Mouse (Mus musculus) embryonic fibroblast, embryonic 13.5 days (primary cell): ENCODE data around the gene D130043K22Rik. TPM values are rescaled to one million over a fixed set of nuclear protein-coding genes. Genes with fewer than 3 reads are reported as not detected.
A peak's percentile ranks its signal among the peaks of the same experiment; 100 is the strongest.
"Not testable (repeated sequence)": the region's sequence is repeated elsewhere in the genome, so short reads cannot be mapped to it uniquely, and the experiment has no call there.

Source experiments
- H3K27ac ChIP-seq: 2 replicates; pipeline ENCODE4 v1.5.1; 2012; ENCODE audit warnings: low read length, control low read depth, inconsistent platforms; ENCODE audit not compliant: insufficient read depth
- H3K4me1 ChIP-seq: 2 replicates; pipeline ENCODE4 v1.6.1; 2011; ENCODE audit warnings: low read length; ENCODE audit not compliant: control insufficient read depth, insufficient read depth
- H3K4me3 ChIP-seq: 2 replicates; pipeline ENCODE4 v1.5.1; 2011; ENCODE audit warnings: mild to moderate bottlenecking, control low read depth, low read length; ENCODE audit not compliant: insufficient read depth
- CTCF ChIP-seq: IDR thresholded peaks from 2 replicates; pipeline ENCODE4 v1.5.1; 2011; ENCODE audit warnings: mild to moderate bottlenecking, control low read depth, low read length, moderate library complexity, borderline replicate concordance; ENCODE audit not compliant: insufficient read depth
- POLR2A ChIP-seq: IDR thresholded peaks from 2 replicates; pipeline ENCODE4 v1.6.1; 2011; ENCODE audit warnings: low read depth, mild to moderate bottlenecking, control low read depth, low read length, moderate library complexity
- polyA plus RNA-seq: library from polyadenylated mRNA; stranded (reverse); fragments of >200 nt; gene quantifications from 2 replicates; pipeline ENCODE4 v1.2.4, GENCODE M21; 2011; ENCODE audit warnings: low read depth; ENCODE audit not compliant: missing spikeins, insufficient read length

D130043K22Rik gene
- polyA plus RNA-seq, 1 experiment: 0.51 TPM

DNA sequence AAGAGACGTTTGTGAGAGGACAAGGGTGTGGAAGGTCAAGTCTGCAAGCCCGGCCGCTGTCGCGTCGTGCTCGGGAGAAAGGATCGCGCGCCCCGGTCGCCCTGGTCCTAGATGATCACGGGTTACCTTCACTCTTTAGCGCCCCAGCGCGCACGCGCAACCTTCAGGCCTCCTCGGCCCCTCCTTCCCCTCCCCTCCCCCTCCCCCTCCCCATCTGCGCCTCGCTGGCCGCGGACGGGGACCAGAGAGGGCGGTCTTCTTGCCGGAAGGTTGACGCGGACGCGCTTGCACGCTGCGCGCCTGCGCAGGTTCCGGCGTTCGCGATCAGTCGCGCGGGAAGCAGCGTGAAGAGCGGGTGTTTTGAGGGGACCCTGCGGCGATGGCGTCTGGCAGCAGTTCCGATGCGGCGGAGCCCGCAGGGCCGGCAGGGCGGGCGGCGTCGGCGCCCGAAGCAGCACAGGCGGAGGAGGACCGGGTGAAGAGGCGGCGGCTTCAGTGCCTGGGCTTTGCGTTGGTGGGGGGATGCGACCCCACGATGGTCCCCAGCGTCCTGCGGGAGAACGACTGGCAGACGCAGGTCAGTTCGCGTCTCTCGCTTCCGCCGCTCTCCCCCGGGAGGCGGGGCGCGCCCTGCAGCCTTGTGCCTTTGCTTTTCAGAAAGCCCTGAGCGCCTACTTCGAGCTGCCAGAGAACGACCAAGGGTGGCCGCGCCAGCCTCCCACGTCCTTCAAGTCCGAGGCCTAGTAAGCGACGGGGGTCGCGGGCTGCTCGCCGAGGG lies 13.4 kb upstream of the D130043K22Rik start, which contains the start of the genes Acot13 and Tdp2:
Gene Acot13, minus strand, starts transcription at position 188 of the 778 bp plus-strand sequence.
Gene Tdp2, plus strand, starts transcription at position 327 of the 778 bp plus-strand sequence.
- peak within 1 kb of the TSS; percentile 96 for H3K4me3 ChIP-seq
- TF ChIP-seq POLR2A: peak; percentile 84
- no peak for TF ChIP-seq CTCF
- peaks cover 2% of the 10 kb centered on the region; the same call in 1 of the 2 replicates for H3K4me1 ChIP-seq
- H3K27ac ChIP-seq: peak within 1 kb of the TSS; percentile 30

DNA sequence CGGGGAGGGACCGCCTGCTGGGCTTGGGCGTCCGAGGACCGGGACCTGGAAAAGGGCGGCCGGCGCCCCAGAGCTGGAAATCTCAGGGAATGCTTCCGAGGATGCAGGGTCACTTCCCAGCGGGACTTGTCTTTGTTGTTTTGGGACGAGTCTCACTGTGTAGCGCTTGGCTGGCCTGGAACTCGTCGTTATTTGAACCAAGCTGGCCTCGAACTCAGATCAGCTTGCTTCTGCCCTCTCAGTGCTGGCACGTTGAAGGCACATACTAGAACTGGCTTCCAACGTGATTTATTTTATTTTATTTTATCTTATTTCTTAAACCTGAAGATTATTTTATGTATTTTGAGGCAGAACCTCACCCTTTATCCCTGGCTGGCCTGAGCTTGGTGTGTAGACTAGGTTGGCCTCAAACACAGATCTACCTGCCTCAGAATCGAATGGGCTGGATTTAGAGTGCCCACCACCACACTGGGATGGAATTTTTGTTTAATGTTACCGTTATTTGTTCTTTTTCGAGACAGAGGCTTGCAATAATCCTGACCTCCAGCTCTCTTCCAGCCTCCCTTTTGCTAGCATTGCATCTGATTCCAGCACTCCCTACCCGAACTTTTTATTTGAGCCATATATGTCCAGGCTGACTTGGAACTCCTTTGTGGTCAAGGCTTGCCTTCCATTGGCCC lies 12.7 kb upstream of the D130043K22Rik start:
- H3K27ac ChIP-seq: peak overlapping the region; percentile 30
- TF ChIP-seq CTCF (no peak), POLR2A (no peak)
- peak overlapping the region; percentile 96 for H3K4me3 ChIP-seq
- peaks cover 2% of the 10 kb centered on the region; the same call in 1 of the 2 replicates for H3K4me1 ChIP-seq

DNA sequence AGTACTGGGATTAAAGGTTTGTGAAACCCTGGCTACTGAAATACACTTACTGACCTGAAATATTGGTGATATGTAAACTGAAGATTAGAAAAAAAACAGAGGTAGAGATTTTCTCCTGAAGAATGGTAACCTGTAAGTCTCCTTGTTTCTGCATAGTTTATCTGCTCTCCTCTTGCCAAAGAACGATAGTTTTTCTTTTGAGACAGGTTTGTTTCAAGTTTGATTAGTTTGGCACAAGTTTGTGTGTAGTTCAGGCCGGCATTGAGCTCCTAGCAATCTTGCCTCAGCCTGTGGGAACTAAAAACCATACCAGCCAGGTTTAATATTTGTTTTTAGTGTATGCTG lies 12.2 kb upstream of the D130043K22Rik start:
- Histone ChIP-seq H3K4me3 (peak overlapping the region; percentile 96), H3K27ac (no peak overlapping the region), H3K4me1 (peaks cover 2% of the 10 kb centered on the region; the same call in 1 of the 2 replicates)
- TF ChIP-seq POLR2A (no peak), CTCF (no peak)

DNA sequence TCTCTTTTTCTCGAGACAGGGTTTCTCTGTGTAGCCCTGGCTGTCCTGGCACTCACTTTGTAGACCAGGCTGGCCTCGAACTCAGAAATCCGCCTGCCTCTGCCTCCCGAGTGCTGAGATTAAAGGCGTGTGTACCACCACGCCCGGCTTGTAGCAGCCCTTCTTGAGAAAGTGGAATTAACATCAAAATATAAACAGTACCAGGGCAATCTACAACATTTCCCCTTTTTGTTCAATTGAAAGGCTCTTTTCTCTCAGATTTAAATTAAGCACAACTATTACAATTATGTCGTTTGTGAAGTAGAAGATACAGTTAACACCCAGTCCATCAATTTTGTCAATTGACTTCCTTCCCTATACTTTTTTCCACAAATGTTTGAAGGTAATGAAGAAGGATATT lies 7.2 kb upstream of the D130043K22Rik start:
- not testable (repeated sequence) for H3K4me3 ChIP-seq, H3K4me1 ChIP-seq, H3K27ac ChIP-seq

DNA sequence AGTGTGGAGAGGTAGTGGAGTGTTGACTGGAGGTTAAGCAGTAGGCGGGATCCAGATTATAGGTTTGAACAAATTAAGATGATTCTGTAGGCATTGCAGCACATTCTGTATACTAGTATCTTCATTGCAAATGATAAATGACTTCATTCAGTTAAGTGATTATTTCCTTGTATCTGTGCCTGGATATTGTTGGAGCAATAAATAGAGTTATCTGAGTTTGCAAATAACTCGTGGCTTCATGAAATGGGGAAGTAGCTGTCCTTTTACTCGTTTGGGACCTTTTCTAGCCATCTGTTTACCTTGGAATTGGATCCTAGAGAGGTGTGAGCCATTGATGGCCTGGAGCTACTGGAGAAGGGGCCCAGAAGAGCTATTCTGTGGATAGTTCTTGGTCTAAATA lies 5.1 kb upstream of the D130043K22Rik start:
- TF ChIP-seq POLR2A (no peak), CTCF (no peak)
- H3K4me3 ChIP-seq: no peak overlapping the region
- no peaks in the 10 kb centered on the region for H3K4me1 ChIP-seq
- H3K27ac ChIP-seq: no peak overlapping the region

DNA sequence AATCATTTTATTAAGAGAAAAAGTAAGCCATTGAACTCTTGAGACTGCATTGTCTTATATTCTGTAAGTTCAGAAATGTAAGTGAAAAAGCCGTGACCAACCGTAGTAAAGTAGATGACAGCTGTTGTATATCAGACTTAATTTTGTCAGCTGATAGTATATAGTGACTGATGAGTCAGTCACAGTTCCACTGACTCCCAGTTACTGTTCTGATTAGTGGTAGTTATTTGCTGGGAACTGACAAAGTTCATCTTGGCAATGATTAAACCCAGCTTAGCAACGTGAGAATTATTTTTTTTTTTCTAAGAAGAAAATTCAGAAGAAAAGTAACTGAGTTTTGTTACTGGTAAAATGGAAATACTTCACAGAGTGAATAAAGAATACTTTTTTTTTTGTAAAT lies 3.2 kb upstream of the D130043K22Rik start:
- no peak overlapping the region for H3K4me3 ChIP-seq

DNA sequence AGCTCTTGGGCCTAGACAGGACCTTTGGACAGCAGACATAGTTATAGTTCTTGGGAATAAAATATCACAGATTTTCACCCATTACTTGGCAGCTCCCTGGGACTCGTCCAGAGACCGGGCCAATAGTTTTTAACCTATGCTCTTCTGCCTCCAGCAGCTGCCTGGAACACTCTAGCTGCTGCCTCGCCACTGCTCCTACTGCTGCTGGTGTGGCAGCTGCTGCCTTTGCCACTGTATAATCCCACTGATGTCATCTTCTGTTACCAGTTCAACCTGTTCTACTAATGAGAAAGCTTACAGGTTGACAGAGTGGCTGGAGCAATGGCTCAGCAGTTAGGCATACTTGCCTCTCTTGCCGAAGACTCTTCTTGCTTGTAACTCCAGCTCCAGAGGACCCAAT lies 4.4 kb downstream of the D130043K22Rik start:
- H3K27ac ChIP-seq: no peak overlapping the region
- H3K4me1 ChIP-seq: no peaks in the 10 kb centered on the region
- TF ChIP-seq POLR2A: no peak
- TF ChIP-seq CTCF: no peak
- no peak overlapping the region for H3K4me3 ChIP-seq

More for the DNA sequence above, 3.2 kb upstream of the D130043K22Rik start:
- no peaks in the 10 kb centered on the region for H3K4me1 ChIP-seq
- no peak overlapping the region for H3K27ac ChIP-seq
- no peak for TF ChIP-seq CTCF
- TF ChIP-seq POLR2A: no peak

DNA sequence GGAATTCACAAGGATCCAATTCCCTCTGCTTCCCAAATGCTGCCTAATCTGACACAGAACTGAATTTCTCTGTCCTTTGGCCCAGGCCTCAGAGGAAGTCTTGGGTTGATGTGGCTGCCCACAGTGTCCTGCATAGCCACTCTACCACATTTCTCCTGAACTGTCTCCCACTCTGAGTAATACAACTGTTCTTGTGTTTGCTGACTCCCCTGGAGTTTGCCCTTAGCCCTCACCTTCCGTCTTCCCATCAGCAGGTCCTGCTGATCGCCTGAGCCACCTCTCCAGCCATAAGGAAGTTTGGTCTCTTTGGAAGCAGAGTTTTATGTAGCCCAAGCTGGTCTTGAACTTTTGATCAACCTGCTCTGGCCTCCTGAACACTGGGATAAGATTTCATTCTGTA lies 7.1 kb downstream of the D130043K22Rik start:
- H3K4me3 ChIP-seq: no peak overlapping the region
- no peak for TF ChIP-seq POLR2A
- no peak for TF ChIP-seq CTCF

DNA sequence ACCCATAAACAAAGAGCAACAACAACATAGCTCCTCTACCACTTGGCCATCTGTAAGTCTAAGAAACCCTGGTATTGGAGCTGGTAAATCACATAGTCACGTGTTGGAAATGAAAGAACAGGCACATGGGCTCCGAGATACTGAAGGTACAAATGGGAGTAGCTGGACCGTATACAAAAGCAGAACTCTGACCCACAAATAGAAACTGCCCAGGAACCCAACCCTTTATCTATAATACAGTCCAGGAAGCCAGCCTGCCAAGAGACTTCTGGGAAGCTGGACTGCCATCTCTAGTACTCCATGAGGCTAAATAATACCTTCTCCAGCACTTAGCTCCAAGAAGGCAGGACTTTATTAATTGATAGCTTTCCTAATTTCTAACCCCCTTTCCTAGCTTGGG lies 7.6 kb downstream of the D130043K22Rik start:
- TF ChIP-seq CTCF (no peak), POLR2A (no peak)
- Histone ChIP-seq H3K27ac (no peak overlapping the region), H3K4me1 (no peaks in the 10 kb centered on the region), H3K4me3 (no peak overlapping the region)

More for the DNA sequence above, 7.1 kb downstream of the D130043K22Rik start:
- H3K27ac ChIP-seq: no peak overlapping the region
- no peaks in the 10 kb centered on the region for H3K4me1 ChIP-seq

DNA sequence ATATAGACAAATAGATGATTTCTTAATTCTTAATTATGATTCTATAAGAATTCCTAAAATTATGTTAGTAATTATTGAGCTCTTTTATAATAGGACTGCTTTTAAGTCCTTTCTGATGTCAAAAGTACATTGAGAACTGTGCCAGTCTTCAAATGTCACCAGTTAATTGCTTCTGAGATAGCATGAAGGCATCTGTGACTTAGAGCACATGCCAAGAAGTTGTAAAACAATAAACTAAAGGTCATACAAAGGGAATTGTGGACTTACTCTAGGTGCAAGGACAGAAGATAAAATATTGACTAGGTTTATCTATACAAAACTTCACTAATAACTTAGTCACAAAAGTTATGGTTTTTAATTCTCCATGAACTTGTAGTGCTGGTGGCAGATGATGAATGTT lies 14.2 kb downstream of the D130043K22Rik start:
- Histone ChIP-seq H3K4me1 (no peaks in the 10 kb centered on the region), H3K27ac (no peak overlapping the region), H3K4me3 (no peak overlapping the region)
- no peak for TF ChIP-seq CTCF
- TF ChIP-seq POLR2A: no peak

DNA sequence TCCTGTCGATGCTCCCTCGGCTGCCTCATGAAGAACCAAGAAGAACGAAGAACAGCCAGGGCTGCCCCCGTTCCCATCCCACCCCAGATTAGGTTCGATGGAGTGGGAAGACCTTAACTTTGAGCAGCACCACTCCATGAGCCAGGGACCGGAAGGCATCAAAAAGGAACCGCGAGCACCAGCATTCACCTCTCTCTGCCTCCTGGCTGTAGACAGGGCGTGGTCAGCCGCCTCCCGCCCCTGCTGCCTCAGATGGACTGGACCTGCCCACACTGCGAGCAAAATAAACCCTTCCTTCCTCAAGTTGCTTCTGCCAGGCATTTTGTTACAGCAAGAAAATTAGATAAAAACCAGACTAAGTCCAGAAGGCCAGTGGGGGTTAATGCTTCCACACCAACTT lies 16.1 kb downstream of the D130043K22Rik start:
- Histone ChIP-seq H3K4me1 (no peaks in the 10 kb centered on the region), H3K27ac (no peak overlapping the region), H3K4me3 (no peak overlapping the region)
- TF ChIP-seq CTCF (no peak), POLR2A (no peak)
